Mouse (Mus musculus): ENCODE results near the gene Gna11. TPM values are rescaled to one million over a fixed set of nuclear protein-coding genes. Genes with fewer than 3 reads are reported as not detected.
A peak's percentile ranks its signal among the peaks of the same experiment; 100 is the strongest.

The Gna11 gene
- 81.2 and 88.2 TPM in 2 replicates for polyA plus RNA-seq (2014; fragmentation: Nextera tagmentation; extraction: Ambion mirVana)

DNA sequence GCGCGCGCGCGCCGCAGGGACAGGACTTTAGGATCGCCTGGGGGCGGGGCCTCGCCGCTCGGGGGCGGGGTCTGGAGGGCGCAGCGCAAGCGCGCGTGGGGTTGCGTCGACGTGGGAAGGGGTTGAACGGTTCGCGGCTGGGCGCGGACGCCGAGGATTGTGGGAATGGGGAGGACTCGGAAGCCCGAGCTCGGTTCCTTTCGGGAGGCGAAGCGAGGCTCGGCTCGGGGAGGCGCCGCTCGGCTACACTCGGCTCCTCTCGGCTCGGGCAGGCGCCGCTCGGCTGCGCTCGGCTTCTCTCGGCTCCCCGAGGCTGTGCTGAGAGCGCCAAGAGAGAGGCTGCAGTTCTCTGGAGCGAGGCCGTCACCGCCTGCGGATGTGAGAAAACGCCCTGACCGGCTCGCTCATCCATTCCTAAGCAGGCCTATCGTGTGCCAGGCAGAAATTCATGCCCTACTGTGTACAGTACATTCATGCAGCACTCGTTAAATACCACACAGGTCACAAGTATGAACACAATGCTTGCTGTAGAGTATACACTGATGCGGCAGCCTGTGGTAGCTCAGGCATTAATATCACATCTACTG is at the start of gene Gna11:
Gene Gna11, minus strand, starts transcription at position 30 of the 587 bp plus-strand sequence.
- DNase-seq: peak; percentile 100
- H3K36me3 ChIP-seq (ENCODE audit: insufficient read depth): peaks cover 7% of the 10 kb centered on the region; the same call in 1 of the 2 replicates
- H3K9me3 ChIP-seq (ENCODE audit: low read depth, low read length): no peaks in the 10 kb centered on the region
- H3K9ac ChIP-seq: peak within 1 kb of the TSS; percentile 94
- 1% methylated on average over 54 of the region's 59 CpGs for WGBS
- TF ChIP-seq CTCF (IDR thresholded peaks at IDR 0.05; ENCODE audit: low read depth): no peak
- peak within 1 kb of the TSS; percentile 97 for H3K4me2 ChIP-seq
- H3K4me1 ChIP-seq (ENCODE audit: insufficient read depth): 0 out of 2 replicates have a peak, but pooled peaks cover 8% of the 10 kb centered on the region
- no peaks in the 10 kb centered on the region for H3K27me3 ChIP-seq (ENCODE audit: insufficient read depth, low read length)
- peak; percentile 97 for ATAC-seq (ENCODE audit: insufficient read depth)
- H3K4me3 ChIP-seq (ENCODE audit: low read depth, low read length): peak within 1 kb of the TSS; percentile 94
- peak within 1 kb of the TSS; percentile 89 for H3K27ac ChIP-seq (ENCODE audit: low read depth)

- no peak overlapping the region for H3K4me3 ChIP-seq (ENCODE audit: low read depth, low read length)
- no peak for ATAC-seq (ENCODE audit: insufficient read depth)
- peaks cover 17% of the 10 kb centered on the region for H3K27me3 ChIP-seq (ENCODE audit: insufficient read depth, low read length)
- peaks cover 16% of the 10 kb centered on the region for H3K4me1 ChIP-seq (ENCODE audit: insufficient read depth)
- no peak for TF ChIP-seq CTCF (IDR thresholded peaks at IDR 0.05; ENCODE audit: low read depth)
- no peak overlapping the region for H3K9ac ChIP-seq
- DNase-seq: no peak
- H3K36me3 ChIP-seq (ENCODE audit: insufficient read depth): 0 out of 2 replicates have a peak, but pooled peaks cover 5% of the 10 kb centered on the region
- H3K4me2 ChIP-seq: no peak overlapping the region
- no peaks in the 10 kb centered on the region for H3K9me3 ChIP-seq (ENCODE audit: low read depth, low read length)
- H3K27ac ChIP-seq (ENCODE audit: low read depth): no peak overlapping the region
- WGBS: 55% methylated on average over 18 of the region's 18 CpGs
Observed at GRCm38 (mm10) chr10:81593935-81594334, 48.9 kb upstream of the Gna11 start.

DNA sequence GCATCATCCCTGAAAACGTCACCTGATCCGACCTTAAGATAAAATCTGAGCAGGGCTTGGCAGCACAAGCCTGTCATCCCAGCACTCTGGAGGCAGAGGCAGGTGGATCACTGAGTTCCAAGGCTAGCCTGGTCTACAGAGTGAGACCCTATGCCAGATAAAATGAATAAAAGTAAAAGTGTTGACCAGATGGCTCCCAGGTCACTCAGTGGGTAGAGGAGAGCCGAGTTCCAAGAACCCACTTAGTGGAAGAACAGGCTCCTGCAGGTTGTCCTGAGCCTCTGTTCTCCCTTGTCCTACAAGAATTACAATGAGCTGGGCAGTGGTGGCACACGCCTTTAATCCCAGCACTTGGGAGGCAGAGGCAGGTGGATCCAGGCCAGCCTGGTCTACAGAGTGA is 48.2 kb upstream of the Gna11 start:
- no peak for ATAC-seq (ENCODE audit: insufficient read depth)
- no peaks in the 10 kb centered on the region for H3K9me3 ChIP-seq (ENCODE audit: low read depth, low read length)
- H3K9ac ChIP-seq: no peak overlapping the region
- H3K4me2 ChIP-seq: no peak overlapping the region
- no peak overlapping the region for H3K4me3 ChIP-seq (ENCODE audit: low read depth, low read length)
- no peak for DNase-seq
- 0 out of 2 replicates have a peak, but pooled peaks cover 9% of the 10 kb centered on the region for H3K36me3 ChIP-seq (ENCODE audit: insufficient read depth)
- H3K4me1 ChIP-seq (ENCODE audit: insufficient read depth): peaks cover 16% of the 10 kb centered on the region
- peaks cover 17% of the 10 kb centered on the region for H3K27me3 ChIP-seq (ENCODE audit: insufficient read depth, low read length)
- WGBS: 48% methylated on average over 4 of the region's 4 CpGs
- H3K27ac ChIP-seq (ENCODE audit: low read depth): no peak overlapping the region
- no peak for TF ChIP-seq CTCF (IDR thresholded peaks at IDR 0.05; ENCODE audit: low read depth)

DNA sequence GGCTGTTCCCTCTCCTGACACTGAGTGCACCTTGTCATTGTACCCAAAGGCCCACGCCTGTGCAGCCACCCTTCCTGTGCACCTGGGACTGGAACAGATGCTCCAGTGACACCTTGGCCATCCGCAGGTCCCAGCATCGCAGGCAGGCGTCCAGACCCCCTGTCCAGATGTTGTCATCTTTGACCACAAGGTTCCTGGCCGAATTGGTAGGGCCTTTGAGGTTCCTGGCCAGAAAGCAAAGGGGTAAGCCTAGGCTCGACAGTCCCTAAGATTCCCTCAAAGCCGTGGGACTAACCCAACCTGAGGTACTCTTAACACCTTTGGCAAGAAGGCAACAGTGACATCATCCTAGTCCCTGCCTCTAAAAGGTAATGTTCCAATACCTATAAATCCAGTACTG is 47.6 kb upstream of the Gna11 start:
- H3K4me1 ChIP-seq (ENCODE audit: insufficient read depth): peaks cover 12% of the 10 kb centered on the region
- ATAC-seq (ENCODE audit: insufficient read depth): no peak
- H3K27ac ChIP-seq (ENCODE audit: low read depth): no peak overlapping the region
- H3K4me2 ChIP-seq: no peak overlapping the region
- no peak overlapping the region for H3K9ac ChIP-seq
- no peak overlapping the region for H3K4me3 ChIP-seq (ENCODE audit: low read depth, low read length)
- no peaks in the 10 kb centered on the region for H3K9me3 ChIP-seq (ENCODE audit: low read depth, low read length)
- H3K36me3 ChIP-seq (ENCODE audit: insufficient read depth): peaks cover 15% of the 10 kb centered on the region
- DNase-seq: no peak
- TF ChIP-seq CTCF (IDR thresholded peaks at IDR 0.05; ENCODE audit: low read depth): no peak
- WGBS: 76% methylated on average over 7 of the region's 7 CpGs
- peaks cover 17% of the 10 kb centered on the region for H3K27me3 ChIP-seq (ENCODE audit: insufficient read depth, low read length)

DNA sequence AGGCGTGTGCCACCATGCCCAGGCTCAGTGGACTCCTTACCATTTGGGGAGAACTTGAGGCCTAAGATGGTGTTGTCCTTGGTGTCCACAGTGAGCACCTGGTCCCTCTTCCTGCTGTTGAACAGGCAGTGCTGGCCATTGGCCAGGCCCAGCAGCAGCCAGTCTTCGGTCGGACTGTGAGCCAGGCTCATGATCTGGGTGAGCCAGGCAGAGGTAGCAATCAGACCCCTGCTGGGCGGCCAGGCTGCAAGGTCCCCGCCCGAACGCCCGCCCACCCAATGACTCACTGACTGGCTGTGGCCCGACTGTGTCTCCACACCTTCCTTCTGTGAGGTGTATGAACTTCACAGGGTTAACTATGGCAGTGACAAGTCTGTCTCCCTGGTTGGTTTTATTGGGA is 46.9 kb upstream of the Gna11 start:
- H3K27me3 ChIP-seq (ENCODE audit: insufficient read depth, low read length): peaks cover 17% of the 10 kb centered on the region
- ATAC-seq (ENCODE audit: insufficient read depth) (0 out of 2 replicates have a peak, but pooled peaks have one; percentile 4), DNase-seq (no peak)
- peaks cover 23% of the 10 kb centered on the region for H3K36me3 ChIP-seq (ENCODE audit: insufficient read depth)
- WGBS: 47% methylated on average over 9 of the region's 9 CpGs
- TF ChIP-seq CTCF (IDR thresholded peaks at IDR 0.05; ENCODE audit: low read depth): no peak
- no peaks in the 10 kb centered on the region for H3K9me3 ChIP-seq (ENCODE audit: low read depth, low read length)
- H3K4me3 ChIP-seq (ENCODE audit: low read depth, low read length): no peak overlapping the region
- H3K4me1 ChIP-seq (ENCODE audit: insufficient read depth): 0 out of 2 replicates have a peak, but pooled peaks cover 7% of the 10 kb centered on the region
- no peak overlapping the region for H3K27ac ChIP-seq (ENCODE audit: low read depth)
- no peak overlapping the region for H3K4me2 ChIP-seq
- no peak overlapping the region for H3K9ac ChIP-seq

- Histone ChIP-seq H3K9ac (no peak overlapping the region), H3K36me3 (ENCODE audit: insufficient read depth) (peaks cover 50% of the 10 kb centered on the region), H3K27ac (ENCODE audit: low read depth) (no peak overlapping the region), H3K4me1 (ENCODE audit: insufficient read depth) (no peaks in the 10 kb centered on the region), H3K4me3 (ENCODE audit: low read depth, low read length) (no peak overlapping the region), H3K27me3 (ENCODE audit: insufficient read depth, low read length) (peaks cover 3% of the 10 kb centered on the region), H3K9me3 (ENCODE audit: low read depth, low read length) (no peaks in the 10 kb centered on the region), H3K4me2 (no peak overlapping the region)
- TF ChIP-seq CTCF (IDR thresholded peaks at IDR 0.05; ENCODE audit: low read depth): no peak
- 57% methylated on average over 7 of the region's 7 CpGs for WGBS
- DNase-seq (no peak), ATAC-seq (ENCODE audit: insufficient read depth) (no peak)
Observed at GRCm38 (mm10) chr10:81588739-81589138, 43.7 kb upstream of the Gna11 start.

GRCm38 (mm10) chr10:81583347-81583746 is 38.4 kb upstream of the Gna11 start:
- peaks cover 56% of the 10 kb centered on the region for H3K36me3 ChIP-seq (ENCODE audit: insufficient read depth)
- ATAC-seq (ENCODE audit: insufficient read depth): no peak
- DNase-seq: no peak

More at GRCm38 (mm10) chr10:81583347-81583746, 38.4 kb upstream of the Gna11 start:
- H3K27me3 ChIP-seq (ENCODE audit: insufficient read depth, low read length): no peaks in the 10 kb centered on the region
- H3K4me1 ChIP-seq (ENCODE audit: insufficient read depth): no peaks in the 10 kb centered on the region
- 45% methylated on average over 6 of the region's 6 CpGs for WGBS
- no peak overlapping the region for H3K9ac ChIP-seq
- no peak overlapping the region for H3K4me3 ChIP-seq (ENCODE audit: low read depth, low read length)
- no peak overlapping the region for H3K27ac ChIP-seq (ENCODE audit: low read depth)
- no peak overlapping the region for H3K4me2 ChIP-seq
- TF ChIP-seq CTCF (IDR thresholded peaks at IDR 0.05; ENCODE audit: low read depth): no peak
- H3K9me3 ChIP-seq (ENCODE audit: low read depth, low read length): no peaks in the 10 kb centered on the region
